Mouse (Mus musculus) cerebellum, adult 2 months (tissue): ENCODE results near the gene Gabarapl2.

Experiments
- CTCF ChIP-seq: fragments of 200-500 bp; IDR thresholded peaks from 2 replicates; pipeline ENCODE4 v1.5.1; 2011; ENCODE audit warnings: low read depth, mild to moderate bottlenecking, control low read depth, low read length, moderate library complexity, borderline replicate concordance; ENCODE audit not compliant: insufficient read depth
- POLR2A ChIP-seq: fragments of 200-500 bp; IDR thresholded peaks from 2 replicates; pipeline ENCODE4 v1.6.1; 2011; ENCODE audit warnings: low read length, control low read depth, borderline replicate concordance; ENCODE audit not compliant: insufficient read depth

DNA sequence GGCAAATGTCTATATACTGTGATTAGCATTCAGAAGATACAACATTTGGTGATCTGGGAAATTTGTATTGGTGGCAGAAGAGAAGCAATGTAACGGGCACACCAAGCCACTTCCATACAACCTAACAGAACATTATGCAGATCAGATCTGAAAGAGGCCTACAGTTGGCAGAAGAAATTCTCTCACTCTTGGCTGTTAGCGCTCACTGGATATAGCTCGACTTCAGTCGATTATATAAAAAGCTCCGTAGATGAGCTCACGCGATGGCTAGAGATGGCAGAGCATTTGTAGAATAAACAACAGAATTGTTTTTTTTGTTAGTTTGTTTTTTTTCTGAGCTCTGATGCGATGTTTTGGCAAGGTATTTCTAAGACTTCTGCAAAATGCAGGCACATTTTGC lies 50.8 kb downstream of the Gabarapl2 start:
- TF ChIP-seq CTCF (no peak), POLR2A (no peak)
